Mouse (Mus musculus): ENCODE results near the gene Setd1b. TPM values are rescaled to one million over a fixed set of nuclear protein-coding genes. Genes with fewer than 3 reads are reported as not detected.

Gene Setd1b
- total RNA-seq (2023): 10 to 100 TPM; 67.5 to 74.0 TPM

DNA sequence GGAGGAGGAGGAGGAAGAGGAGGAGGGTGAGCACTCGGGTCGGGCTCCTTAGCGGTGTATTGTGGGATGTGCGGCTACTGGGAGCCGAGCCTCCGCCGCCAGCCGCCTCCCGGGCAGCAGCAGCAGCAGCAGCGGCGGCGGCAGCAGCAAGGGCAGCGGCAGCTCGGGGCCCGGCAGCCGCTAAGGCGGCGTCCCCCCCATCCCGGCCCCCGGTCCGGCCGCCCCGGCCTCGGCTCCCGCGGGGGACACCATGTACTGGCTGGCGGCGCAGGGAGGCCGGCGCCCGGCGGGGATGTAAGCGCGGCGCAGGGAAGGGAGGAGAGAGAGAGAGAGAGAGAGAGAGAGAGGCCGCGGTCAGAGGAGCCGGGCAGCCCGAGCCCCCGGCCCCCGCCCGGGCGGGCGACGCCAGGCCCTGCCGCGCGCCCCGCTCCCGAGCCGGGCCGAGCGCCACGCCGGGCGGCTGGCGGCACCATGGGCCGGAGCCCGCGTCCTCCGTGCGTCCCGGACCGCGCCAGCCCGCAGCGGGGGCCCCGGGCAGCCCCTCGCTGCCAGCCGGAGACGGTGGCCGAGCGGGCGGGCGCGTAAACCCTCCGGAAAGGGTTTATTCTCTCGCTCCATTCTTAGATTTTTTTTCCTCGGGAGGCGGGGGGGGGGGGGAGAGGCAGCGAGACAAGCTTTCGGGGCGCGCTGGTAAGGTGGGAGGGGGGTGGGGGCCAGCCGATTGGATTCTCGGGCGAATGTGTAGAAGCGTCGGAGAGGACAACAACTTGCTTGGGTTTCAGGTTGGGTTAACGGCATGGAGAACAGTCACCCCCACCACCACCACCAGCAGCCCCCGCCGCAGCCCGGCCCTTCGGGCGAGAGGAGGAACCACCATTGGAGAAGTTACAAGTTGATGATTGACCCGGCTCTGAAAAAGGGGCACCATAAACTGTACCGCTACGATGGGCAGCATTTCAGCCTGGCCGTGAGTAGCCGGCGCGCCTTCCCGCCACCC, at the start of gene Setd1b:
Setd1b (plus strand) TSS at position 33 of the 997 bp plus-strand sequence.

DNA sequence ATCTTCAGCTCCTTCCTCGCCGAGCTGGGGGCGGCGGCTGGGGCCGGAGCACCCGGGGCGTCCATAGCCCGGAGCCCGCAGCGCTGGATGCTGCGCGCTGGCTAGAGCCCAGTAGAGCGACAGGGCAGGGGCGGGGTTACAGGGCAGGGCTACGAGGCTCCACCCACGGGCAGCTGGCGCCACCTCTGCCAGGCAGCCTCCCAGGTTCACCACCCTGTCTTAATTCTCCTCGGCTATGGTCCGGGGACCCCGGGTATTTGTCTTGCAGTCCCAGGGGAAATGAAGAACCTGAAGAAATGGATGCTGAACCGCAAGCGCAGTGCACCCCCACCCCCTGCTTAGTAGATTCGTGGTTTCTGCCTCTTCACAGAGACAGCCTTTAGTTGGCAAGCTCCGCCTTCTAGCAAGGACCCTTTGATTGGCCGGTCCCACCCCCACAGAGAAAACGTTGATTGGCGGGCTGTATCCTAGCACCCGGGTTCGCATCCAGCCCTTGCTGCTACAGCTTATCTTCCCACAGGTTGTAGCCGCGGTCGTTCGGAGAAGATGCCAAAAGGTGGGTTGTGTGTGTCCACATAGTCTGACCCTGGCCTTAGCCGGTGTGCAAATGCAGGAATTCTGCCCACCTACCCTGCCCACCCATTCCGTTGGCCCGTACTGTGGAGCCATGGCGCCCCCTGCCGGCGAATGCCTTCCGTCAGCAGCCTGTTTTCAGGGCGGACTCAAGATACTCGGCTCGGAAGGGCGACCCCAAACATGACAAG, 9.5 kb upstream of the Setd1b start, which contains the start of gene Rhof:
Rhof (minus strand) TSS at position 385 of the 764 bp plus-strand sequence.

DNA sequence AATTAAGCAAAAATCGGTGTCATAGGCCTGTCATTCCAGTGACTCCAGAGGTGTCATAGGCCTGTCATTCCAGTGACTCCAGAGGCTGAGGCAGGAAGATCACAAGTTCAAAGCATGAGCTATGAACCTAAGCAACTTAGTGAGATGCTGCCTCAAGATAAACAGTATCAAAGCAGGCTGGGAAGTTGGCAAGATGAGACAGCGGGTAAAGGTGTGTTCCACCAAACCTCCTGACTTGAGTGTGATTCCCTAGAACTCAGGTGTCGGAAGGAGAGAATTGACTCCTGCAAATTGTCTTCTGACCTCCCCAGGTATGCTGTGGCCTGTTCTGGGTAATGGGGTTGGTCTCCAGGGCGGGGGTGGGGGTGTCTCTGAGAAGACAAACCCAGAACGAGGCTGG, 27.3 kb downstream of the Setd1b start, which contains the start of gene Psmd9:
Psmd9 (plus strand) TSS at position 130 of the 400 bp plus-strand sequence.

DNA sequence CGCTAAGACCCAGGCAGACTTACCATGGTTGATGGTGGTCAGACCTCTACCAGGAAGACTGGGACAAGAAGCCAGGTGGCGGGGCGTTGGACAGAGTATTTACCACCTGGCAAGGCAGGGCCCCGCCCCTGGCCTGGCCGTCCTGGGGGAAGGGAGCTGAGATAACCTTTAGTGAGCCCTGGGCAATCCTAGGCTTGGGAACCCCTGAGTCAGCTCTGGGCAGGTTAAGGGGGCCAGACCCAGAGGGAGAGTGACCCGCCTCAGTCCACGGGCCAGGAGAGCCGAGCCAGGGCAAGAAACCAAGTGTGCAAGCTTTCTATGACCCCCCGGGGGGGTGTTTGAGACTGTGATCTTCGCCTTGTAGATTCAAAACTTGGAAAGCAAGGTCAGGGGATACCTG, 40.7 kb downstream of the Setd1b start, which contains the start of gene Hpd:
Hpd (minus strand) TSS at position 77 of the 400 bp plus-strand sequence.

Other genes with a start within 250 kb of the Setd1b start
- gene Kdm2b, start 152.4 kb upstream of the Setd1b start, total RNA-seq (2023): 10 to 100 TPM; 37.1 to 40.2 TPM
- 10 to 100 TPM; 54.3 to 63.3 TPM for gene Orai1, start 127.1 kb upstream of the Setd1b start, total RNA-seq (2023)
- gene Morn3, start 95.2 kb upstream of the Setd1b start, total RNA-seq (2023): not detected
- 1 to 10 TPM; 3.9 to 4.1 TPM for gene Tmem120b, start 73.8 kb upstream of the Setd1b start, total RNA-seq (2023)
- 10 to 100 TPM; 11.9 to 16.5 TPM for gene Rhof, start 9.5 kb upstream of the Setd1b start, total RNA-seq (2023)
- gene Psmd9, start 27.2 kb downstream of the Setd1b start, total RNA-seq (2023): 10 to 100 TPM; 16.8 to 20.4 TPM
- not detected for gene Hpd, start 40.5 kb downstream of the Setd1b start, total RNA-seq (2023)
- under 1 TPM in 1 of 2 experiments, not detected in 1; 0.39 TPM for gene Wdr66, start 109.9 kb downstream of the Setd1b start, total RNA-seq (2023)
- under 1 TPM; 0.66 to 0.79 TPM for gene Bcl7a, start 201.6 kb downstream of the Setd1b start, total RNA-seq (2023)